Mouse (Mus musculus) cerebellum, adult 2 months (tissue): Measurements from ENCODE around the gene Abca1.

Experiments used
- CTCF ChIP-seq: fragments of 200-500 bp; IDR thresholded peaks from 2 replicates; pipeline ENCODE4 v1.5.1; 2011; ENCODE audit warnings: low read depth, mild to moderate bottlenecking, control low read depth, low read length, moderate library complexity, borderline replicate concordance; ENCODE audit not compliant: insufficient read depth
- POLR2A ChIP-seq: fragments of 200-500 bp; IDR thresholded peaks from 2 replicates; pipeline ENCODE4 v1.6.1; 2011; ENCODE audit warnings: low read length, control low read depth, borderline replicate concordance; ENCODE audit not compliant: insufficient read depth

DNA sequence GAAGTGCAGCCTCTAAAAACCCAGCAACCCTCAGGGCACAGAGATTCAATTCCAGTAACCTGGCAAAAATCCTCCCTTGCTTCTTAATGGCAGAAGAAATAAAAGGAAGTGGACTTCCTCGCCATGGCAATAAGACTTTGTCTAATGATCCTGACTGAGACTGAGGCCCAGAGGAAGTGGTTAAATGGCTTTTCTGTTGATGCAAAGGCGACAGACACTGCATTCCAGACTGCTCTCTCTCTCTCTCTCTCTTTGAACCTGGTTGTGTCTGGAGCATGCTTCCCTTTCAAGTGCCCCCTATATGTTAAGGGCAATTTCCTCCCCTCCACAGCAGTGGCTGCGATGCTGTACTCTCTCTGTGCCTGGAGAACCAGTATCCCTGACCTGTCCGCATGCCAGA, 70.7 kb downstream of the Abca1 start:
- TF ChIP-seq CTCF (no peak), POLR2A (no peak)
